Mouse (Mus musculus) small intestine, adult 2 months (tissue): ENCODE measurements around the gene Ranbp1. TPM values are rescaled to one million over a fixed set of nuclear protein-coding genes. Genes with fewer than 3 reads are reported as not detected.
"Not testable (repeated sequence)": the region's sequence is repeated elsewhere in the genome, so short reads cannot be mapped to it uniquely, and the experiment has no call there.

ENCODE experiments used
- H3K27ac ChIP-seq: fragments of 200-500 bp; 2 replicates; pipeline ENCODE4 v1.5.1; 2012; ENCODE audit warnings: low read depth, low read length, control low read depth, inconsistent platforms; ENCODE audit not compliant: insufficient read depth
- H3K27me3 ChIP-seq: fragments of 200-500 bp; 2 replicates; pipeline ENCODE4 v1.6.1; 2012; ENCODE audit warnings: mild to moderate bottlenecking, moderate library complexity, low read length, inconsistent platforms; ENCODE audit not compliant: control insufficient read depth, insufficient read depth
- H3K36me3 ChIP-seq: fragments of 200-500 bp; 2 replicates; pipeline ENCODE4 v1.6.1; 2012; ENCODE audit warnings: mild to moderate bottlenecking, low read length, control low read depth, inconsistent platforms; ENCODE audit not compliant: control insufficient read depth, insufficient read depth
- H3K4me1 ChIP-seq: fragments of 200-500 bp; 2 replicates; pipeline ENCODE4 v1.6.1; 2012; ENCODE audit warnings: low read length, inconsistent platforms, mixed read lengths; ENCODE audit not compliant: control insufficient read depth, insufficient read depth, insufficient read length
- H3K4me3 ChIP-seq: fragments of 200-500 bp; 2 replicates; pipeline ENCODE4 v1.5.1; 2012; ENCODE audit warnings: low read depth, mild to moderate bottlenecking, control low read depth, inconsistent platforms, low read length, moderate library complexity
- CTCF ChIP-seq: fragments of 200-500 bp; IDR thresholded peaks from 2 replicates; pipeline ENCODE4 v1.5.1; 2012; ENCODE audit warnings: low read depth, mild to moderate bottlenecking, control low read depth, inconsistent platforms, low read length, moderate library complexity, mixed read lengths; ENCODE audit not compliant: insufficient replicate concordance, insufficient read length; ENCODE audit errors: extremely low read depth
- POLR2A ChIP-seq: fragments of 200-500 bp; IDR thresholded peaks from 2 replicates; pipeline ENCODE4 v1.6.1; 2012; ENCODE audit warnings: low read depth, mild to moderate bottlenecking, control low read depth, inconsistent platforms, low read length, moderate library complexity
- WGBS: fragments of 180-500 bp; shearing (Covaris S2); methylation state at CpG from one replicate; pipeline ENCODE4 v1.1.7; 2018; 5-methylcytosine and 5-hydroxymethylcytosine counted together
- polyA plus RNA-seq: library from polyadenylated mRNA; depleted of rRNA; stranded (reverse); fragments of >200 nt; gene quantifications from 2 replicates; pipeline ENCODE4 v1.2.3, GENCODE M21; 2012; rRNA removed

The Ranbp1 gene
- polyA plus RNA-seq, result 17.7 and 47.7 TPM in 2 replicates

GRCm38 (mm10) chr16:18248433-18249363 is at the start of gene Ranbp1, which contains the start of gene Trmt2a:
Gene Ranbp1 (minus strand): TSS chr16:18248732.
Gene Trmt2a (plus strand): TSS chr16:18248679.
- peak within 1 kb of the TSS; percentile 57 for H3K27ac ChIP-seq
- H3K4me1 ChIP-seq, result peaks cover 5% of the 10 kb centered on the region
- H3K4me3 ChIP-seq, result peak within 1 kb of the TSS; percentile 78
- WGBS, result under 1% methylated on average over 102 of the region's 102 CpGs
- peaks cover 44% of the 10 kb centered on the region for H3K36me3 ChIP-seq
- no peaks in the 10 kb centered on the region for H3K27me3 ChIP-seq
- TF ChIP-seq CTCF (no peak), POLR2A (peak; percentile 60)

GRCm38 (mm10) chr16:18289614-18290013 is 41.1 kb upstream of the Ranbp1 start:
- not testable (repeated sequence) for H3K27ac ChIP-seq, H3K36me3 ChIP-seq, H3K4me1 ChIP-seq, H3K27me3 ChIP-seq
- peak overlapping the region; percentile 57 for H3K4me3 ChIP-seq
- 2% methylated on average over 10 of the region's 10 CpGs for WGBS

DNA sequence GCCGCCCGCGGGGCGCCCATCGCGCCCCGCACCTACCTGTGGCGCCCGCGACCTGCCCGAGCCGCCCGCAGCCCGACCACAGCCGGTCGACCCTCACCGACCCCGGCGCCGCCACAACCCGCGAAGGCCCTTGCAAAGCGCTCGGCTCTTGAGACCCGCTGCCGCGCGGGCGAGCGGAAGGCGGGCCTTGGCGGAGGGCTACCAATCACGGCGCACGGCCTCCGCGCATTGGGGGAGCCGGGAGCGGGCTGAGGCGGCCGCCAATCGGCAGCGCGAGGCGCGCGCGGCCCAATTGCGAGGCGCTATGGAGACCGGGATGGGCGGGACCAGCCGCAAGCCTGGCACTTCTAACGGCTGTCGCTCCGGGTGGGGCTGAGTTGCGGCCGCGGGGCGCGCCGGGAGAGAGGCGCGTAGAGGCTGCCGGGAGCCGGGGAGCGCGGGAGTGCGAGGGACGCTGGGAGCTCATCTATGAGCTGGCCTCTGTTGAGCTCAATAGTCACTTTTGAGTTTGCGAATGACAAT is 40.6 kb upstream of the Ranbp1 start, which contains the start of gene Dgcr8:
Gene Dgcr8 (minus strand): TSS at position 180 of the 522 bp plus-strand sequence.
- Histone ChIP-seq H3K27me3 (no peaks in the 10 kb centered on the region), H3K4me3 (peak within 1 kb of the TSS; percentile 95), H3K27ac (peak within 1 kb of the TSS; percentile 77), H3K36me3 (peaks cover 8% of the 10 kb centered on the region), H3K4me1 (peaks cover 9% of the 10 kb centered on the region; the same call in 1 of the 2 replicates)
- TF ChIP-seq CTCF (no peak), POLR2A (peak; percentile 79; the same call in 1 of the 2 replicates)
- WGBS, result 1% methylated on average over 71 of the region's 71 CpGs

- peaks cover 9% of the 10 kb centered on the region; the same call in 1 of the 2 replicates for H3K4me1 ChIP-seq
- TF ChIP-seq POLR2A (no peak), CTCF (no peak)
- H3K27ac ChIP-seq, result peak overlapping the region; percentile 77
- no peaks in the 10 kb centered on the region for H3K27me3 ChIP-seq
- peak overlapping the region; percentile 95 for H3K4me3 ChIP-seq
- H3K36me3 ChIP-seq, result peaks cover 13% of the 10 kb centered on the region
- WGBS, result 1% methylated on average over 31 of the region's 31 CpGs
These were observed 40.1 kb upstream of the Ranbp1 start for GRCm38 (mm10) chr16:18288581-18289061.

- H3K4me3 ChIP-seq, result peak overlapping the region; percentile 95
- WGBS, result under 1% methylated on average over 4 of the region's 4 CpGs
- no peak for TF ChIP-seq POLR2A
- TF ChIP-seq CTCF, result no peak
- peaks cover 9% of the 10 kb centered on the region; the same call in 1 of the 2 replicates for H3K4me1 ChIP-seq
- peaks cover 17% of the 10 kb centered on the region for H3K36me3 ChIP-seq
- peak overlapping the region; percentile 77; the same call in 1 of the 2 replicates for H3K27ac ChIP-seq
- no peaks in the 10 kb centered on the region for H3K27me3 ChIP-seq
These were observed 39.6 kb upstream of the Ranbp1 start for GRCm38 (mm10) chr16:18288166-18288565.

GRCm38 (mm10) chr16:18275166-18275565 is 26.6 kb upstream of the Ranbp1 start:
- 75% methylated on average over 2 of the region's 2 CpGs for WGBS
- no peaks in the 10 kb centered on the region for H3K27me3 ChIP-seq
- peaks cover 63% of the 10 kb centered on the region for H3K36me3 ChIP-seq
- no peak for TF ChIP-seq CTCF
- TF ChIP-seq POLR2A, result no peak
- no peaks in the 10 kb centered on the region for H3K4me1 ChIP-seq
- no peak overlapping the region for H3K27ac ChIP-seq
- no peak overlapping the region for H3K4me3 ChIP-seq

GRCm38 (mm10) chr16:18268182-18268581 is 19.6 kb upstream of the Ranbp1 start:
- TF ChIP-seq POLR2A (no peak), CTCF (no peak)
- 68% methylated on average over 5 of the region's 5 CpGs for WGBS

More at GRCm38 (mm10) chr16:18268182-18268581, 19.6 kb upstream of the Ranbp1 start:
- no peaks in the 10 kb centered on the region for H3K4me1 ChIP-seq
- H3K27ac ChIP-seq, result no peak overlapping the region
- H3K27me3 ChIP-seq, result no peaks in the 10 kb centered on the region
- H3K36me3 ChIP-seq, result peaks cover 51% of the 10 kb centered on the region
- no peak overlapping the region for H3K4me3 ChIP-seq
